Mouse (Mus musculus) bone marrow, adult 2 months (tissue): ENCODE measurements around the gene Plekhg3.

Experiments
- CTCF ChIP-seq: fragments of 200-500 bp; IDR thresholded peaks from 2 replicates; pipeline ENCODE4 v1.5.1; 2011; ENCODE audit warnings: low read length, control low read depth; ENCODE audit not compliant: control insufficient read depth, insufficient read depth
- POLR2A ChIP-seq: fragments of 200-500 bp; IDR thresholded peaks from 2 replicates; pipeline ENCODE4 v1.6.1; 2011; ENCODE audit warnings: low read depth, mild to moderate bottlenecking, control low read depth, low read length, borderline replicate concordance; ENCODE audit not compliant: control insufficient read depth

- no peak for TF ChIP-seq POLR2A
- no peak for TF ChIP-seq CTCF
These were observed 78.4 kb downstream of the Plekhg3 start for GRCm38 (mm10) chr12:76608997-76609565.
